Mouse (Mus musculus) intestine, postnatal 0 days (tissue): ENCODE measurements around the gene Fbln1. TPM values are rescaled to one million over a fixed set of nuclear protein-coding genes. Genes with fewer than 3 reads are reported as not detected.
"Not testable (repeated sequence)": the region's sequence is repeated elsewhere in the genome, so short reads cannot be mapped to it uniquely, and the experiment has no call there.

ENCODE experiments used
- ATAC-seq: fragments of 200-750 bp; cut with Nextera tagmentation; 2 replicates; pipeline ENCODE4 v1.8.0; 2017; ENCODE audit warnings: mild to moderate bottlenecking, moderate TSS enrichment, moderate library complexity
- H3K27ac ChIP-seq: fragments of 300-500 bp; sonication (generic); 2 replicates; pipeline ENCODE4 v1.5.1; 2014; ENCODE audit warnings: mild to moderate bottlenecking, low read depth, low read length, moderate library complexity
- H3K27me3 ChIP-seq: fragments of 300-500 bp; sonication (generic); replicated peaks from 2 replicates; pipeline ENCODE4 v1.6.1; 2014; ENCODE audit warnings: low read length, mixed read lengths; ENCODE audit not compliant: control insufficient read depth, insufficient read depth
- H3K36me3 ChIP-seq: fragments of 300-500 bp; sonication (generic); 2 replicates; pipeline ENCODE4 v1.6.1; 2014; ENCODE audit warnings: mild to moderate bottlenecking, moderate library complexity; ENCODE audit not compliant: control insufficient read depth, insufficient read depth
- H3K4me1 ChIP-seq: fragments of 300-500 bp; sonication (generic); replicated peaks from 2 replicates; pipeline ENCODE4 v1.6.1; 2014; ENCODE audit warnings: antibody characterized with exemption, low read length, mixed read lengths; ENCODE audit not compliant: control insufficient read depth, insufficient read depth
- H3K4me2 ChIP-seq: fragments of 300-500 bp; sonication (generic); replicated peaks from 2 replicates; pipeline ENCODE4 v1.6.1; 2014; ENCODE audit warnings: low read depth, mild to moderate bottlenecking, moderate library complexity
- H3K4me3 ChIP-seq: fragments of 300-500 bp; sonication (generic); 2 replicates; pipeline ENCODE4 v1.5.1; 2014; ENCODE audit warnings: low read depth, low read length
- H3K9ac ChIP-seq: fragments of 300-500 bp; sonication (generic); 2 replicates; pipeline ENCODE4 v1.6.1; 2014; ENCODE audit warnings: mild to moderate bottlenecking, low read depth, low read length
- H3K9me3 ChIP-seq: fragments of 300-500 bp; sonication (generic); 2 replicates; pipeline ENCODE4 v1.6.1; 2016; ENCODE audit warnings: mixed run types; ENCODE audit not compliant: control insufficient read depth
- CTCF ChIP-seq: sonication (generic); IDR thresholded peaks from 2 replicates; pipeline ENCODE4 v1.5.1; 2016; ENCODE audit warnings: low read depth, mild to moderate bottlenecking, control low read depth, antibody characterized with exemption, moderate library complexity
- WGBS: fragments of 180-500 bp; shearing (Covaris S2); extraction: QIAGEN DNeasy Blood & Tissue Kit; methylation state at CpG from one replicate; pipeline ENCODE4 v1.1.7; 2014; 5-methylcytosine and 5-hydroxymethylcytosine counted together
- polyA plus RNA-seq: library from polyadenylated mRNA; unstranded; fragments of >200 nt; fragmentation: Nextera tagmentation; extraction: Ambion mirVana; gene quantifications from 2 replicates; pipeline ENCODE4 v1.2.1, GENCODE M21; 2015

Gene Fbln1
- polyA plus RNA-seq, 1 experiment from 2014 or later, result 97.9 TPM

DNA sequence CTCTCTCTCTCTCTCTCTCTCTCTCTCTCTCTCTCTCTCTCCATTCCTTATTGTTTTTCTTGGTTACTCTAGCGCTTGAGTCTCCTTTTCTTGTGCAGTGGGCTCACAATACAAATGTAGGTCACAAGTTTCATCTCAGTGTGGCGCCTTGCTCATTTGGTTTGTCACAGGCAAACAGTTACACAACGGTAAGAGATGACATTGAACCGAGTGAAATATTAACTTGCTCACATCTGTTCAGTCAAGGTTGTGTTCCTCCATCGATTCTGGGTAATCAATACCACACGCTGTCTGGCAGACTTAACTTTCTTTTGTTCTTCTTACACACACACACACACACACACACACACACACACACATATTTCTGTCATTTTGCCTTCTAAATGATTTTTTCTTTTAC, 124.3 kb downstream of the Fbln1 start:
- H3K9me3 ChIP-seq, result no peaks in the 10 kb centered on the region
- H3K4me3 ChIP-seq, result no peak overlapping the region
- H3K9ac ChIP-seq, result no peak overlapping the region
- peak overlapping the region; percentile 32 for H3K4me2 ChIP-seq
- WGBS, result 41% methylated on average over 6 of the region's 6 CpGs
- no peak for ATAC-seq
- no peaks in the 10 kb centered on the region for H3K4me1 ChIP-seq
- no peaks in the 10 kb centered on the region for H3K36me3 ChIP-seq
- TF ChIP-seq CTCF, result 0 out of 2 replicates have a peak, but pooled peaks have one; percentile 10
- H3K27ac ChIP-seq, result no peak overlapping the region
- H3K27me3 ChIP-seq, result no peaks in the 10 kb centered on the region

DNA sequence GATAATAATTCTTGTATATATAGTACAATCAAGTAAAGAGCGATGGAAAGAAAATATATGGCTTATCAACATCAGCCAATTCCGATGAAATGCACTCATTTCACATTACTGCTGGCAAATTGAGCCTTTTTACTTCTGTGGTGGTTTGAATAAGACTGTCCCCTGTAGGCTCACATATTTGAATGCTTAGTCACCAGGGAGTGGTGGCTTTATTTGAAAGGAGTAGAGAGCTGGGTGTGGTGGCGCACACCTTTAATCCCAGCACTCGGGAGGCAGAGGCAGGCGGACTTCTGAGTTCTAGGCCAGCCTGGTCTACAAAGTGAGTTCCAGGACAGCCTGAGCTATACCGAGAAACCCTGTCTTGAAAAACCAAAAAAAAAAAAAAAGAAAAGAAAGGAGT, 127.8 kb downstream of the Fbln1 start:
- not testable (repeated sequence) for H3K4me3 ChIP-seq, H3K36me3 ChIP-seq, H3K9me3 ChIP-seq, H3K27me3 ChIP-seq, H3K4me1 ChIP-seq, H3K9ac ChIP-seq, ATAC-seq, H3K4me2 ChIP-seq, H3K27ac ChIP-seq
- 86% methylated on average over 6 of the region's 6 CpGs for WGBS

DNA sequence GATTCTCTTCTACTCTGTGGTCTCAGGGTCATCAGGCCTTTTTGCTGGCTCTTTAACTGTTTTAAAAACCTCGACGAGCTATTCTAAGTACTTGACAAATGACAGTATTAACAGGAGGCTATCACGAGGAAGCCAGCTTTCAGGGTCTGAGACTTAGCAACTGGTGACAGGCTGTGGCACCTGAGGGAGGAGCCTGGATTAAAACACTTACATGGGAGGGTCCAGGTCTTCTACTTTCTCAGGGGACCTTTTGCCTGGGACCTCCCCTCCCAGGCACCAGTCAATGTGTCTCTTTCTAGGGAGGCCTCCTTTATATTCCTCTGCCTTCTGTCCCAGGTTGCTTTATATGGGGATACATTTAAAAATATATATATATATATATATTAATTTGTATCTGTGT, 128.5 kb downstream of the Fbln1 start:
- no peaks in the 10 kb centered on the region for H3K9me3 ChIP-seq
- TF ChIP-seq CTCF, result no peak
- WGBS, result 60% methylated on average over 3 of the region's 3 CpGs

DNA sequence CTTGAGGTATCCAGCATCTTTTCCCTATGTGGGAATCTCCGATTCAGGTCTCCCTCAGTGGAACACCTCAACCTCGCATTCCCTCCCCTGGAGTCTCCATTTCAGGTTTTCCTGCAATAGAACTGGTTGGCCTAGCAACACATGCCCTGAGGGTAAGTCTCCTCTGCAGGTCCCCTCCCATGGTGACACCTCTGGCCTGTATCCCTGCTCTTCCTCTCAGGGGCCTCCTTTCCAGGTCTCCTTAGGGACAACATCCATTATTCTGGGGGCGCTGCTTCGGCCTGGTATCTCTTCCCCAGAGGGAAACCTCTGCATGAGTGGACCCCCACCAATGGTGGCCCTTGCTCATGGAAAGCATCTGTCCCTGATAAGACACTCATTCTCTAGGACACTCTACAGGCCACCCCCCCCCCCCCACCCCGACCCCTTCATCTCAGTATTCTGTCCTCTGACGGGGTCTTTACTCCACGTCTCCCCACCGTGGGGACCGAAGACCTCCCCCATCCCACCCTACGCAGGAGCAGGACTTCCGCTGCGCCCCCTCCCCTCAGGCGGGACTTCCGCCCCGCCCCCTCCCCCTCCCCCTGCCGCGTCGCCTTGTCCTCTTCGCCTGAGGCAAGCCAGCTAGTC, 130.0 kb downstream of the Fbln1 start, which contains the start of gene Atxn10:
Atxn10 (plus strand) TSS at position 575 of the 630 bp plus-strand sequence.
- Histone ChIP-seq H3K9ac (peak within 1 kb of the TSS; percentile 80), H3K4me1 (peaks cover 3% of the 10 kb centered on the region; the same call in 1 of the 2 replicates), H3K4me3 (peak within 1 kb of the TSS; percentile 84), H3K9me3 (no peaks in the 10 kb centered on the region), H3K4me2 (peak within 1 kb of the TSS; percentile 82), H3K27ac (peak within 1 kb of the TSS; percentile 94), H3K36me3 (no peaks in the 10 kb centered on the region), H3K27me3 (no peaks in the 10 kb centered on the region)
- ATAC-seq, result peak; percentile 3; the same call in 1 of the 2 replicates
- no peak for TF ChIP-seq CTCF
- WGBS, result 17% methylated on average over 16 of the region's 19 CpGs

More for the DNA sequence above, 128.5 kb downstream of the Fbln1 start:
- no peak overlapping the region for H3K9ac ChIP-seq
- ATAC-seq, result no peak
- peaks cover 3% of the 10 kb centered on the region; the same call in 1 of the 2 replicates for H3K4me1 ChIP-seq
- no peaks in the 10 kb centered on the region for H3K27me3 ChIP-seq
- no peaks in the 10 kb centered on the region for H3K36me3 ChIP-seq
- no peak overlapping the region for H3K27ac ChIP-seq
- no peak overlapping the region for H3K4me3 ChIP-seq
- H3K4me2 ChIP-seq, result no peak overlapping the region

Other genes starting within 250 kb of the Fbln1 start
- 14.9 and 15.5 TPM in 2 replicates for gene 5031439G07Rik, start 217.4 kb upstream of the Fbln1 start, polyA plus RNA-seq
- 2.0 and 2.2 TPM in 2 replicates for gene Upk3a, start 188.8 kb upstream of the Fbln1 start, polyA plus RNA-seq
- gene Fam118a, start 177.0 kb upstream of the Fbln1 start, polyA plus RNA-seq, result 23.1 and 25.3 TPM in 2 replicates
- 0.07 and 0.18 TPM in 2 replicates for gene Smc1b, start 74.0 kb upstream of the Fbln1 start, polyA plus RNA-seq
- gene Ribc2, start 73.9 kb upstream of the Fbln1 start, polyA plus RNA-seq, result 0.13 TPM in 1 of 2 replicates, not detected in the other
- gene Atxn10, start 130.3 kb downstream of the Fbln1 start, polyA plus RNA-seq, result 106 and 111 TPM in 2 replicates